Mouse (Mus musculus): ENCODE data around the gene Ncor2. TPM values are rescaled to one million over a fixed set of nuclear protein-coding genes. Genes with fewer than 3 reads are reported as not detected.

Gene Ncor2
- total RNA-seq (2012; rRNA removed) (5.0 and 7.7 TPM in 2 replicates), polyA plus RNA-seq (2012; ENCODE audit: insufficient read depth in 1 of 2, insufficient read length in 2 of 2, low read depth in 1 of 2, low replicate concordance in 2 of 2, missing spikeins in 1 of 2) (10 to 100 TPM in 1 of 2 experiments, not detected in 1; 46.8 TPM)

DNA sequence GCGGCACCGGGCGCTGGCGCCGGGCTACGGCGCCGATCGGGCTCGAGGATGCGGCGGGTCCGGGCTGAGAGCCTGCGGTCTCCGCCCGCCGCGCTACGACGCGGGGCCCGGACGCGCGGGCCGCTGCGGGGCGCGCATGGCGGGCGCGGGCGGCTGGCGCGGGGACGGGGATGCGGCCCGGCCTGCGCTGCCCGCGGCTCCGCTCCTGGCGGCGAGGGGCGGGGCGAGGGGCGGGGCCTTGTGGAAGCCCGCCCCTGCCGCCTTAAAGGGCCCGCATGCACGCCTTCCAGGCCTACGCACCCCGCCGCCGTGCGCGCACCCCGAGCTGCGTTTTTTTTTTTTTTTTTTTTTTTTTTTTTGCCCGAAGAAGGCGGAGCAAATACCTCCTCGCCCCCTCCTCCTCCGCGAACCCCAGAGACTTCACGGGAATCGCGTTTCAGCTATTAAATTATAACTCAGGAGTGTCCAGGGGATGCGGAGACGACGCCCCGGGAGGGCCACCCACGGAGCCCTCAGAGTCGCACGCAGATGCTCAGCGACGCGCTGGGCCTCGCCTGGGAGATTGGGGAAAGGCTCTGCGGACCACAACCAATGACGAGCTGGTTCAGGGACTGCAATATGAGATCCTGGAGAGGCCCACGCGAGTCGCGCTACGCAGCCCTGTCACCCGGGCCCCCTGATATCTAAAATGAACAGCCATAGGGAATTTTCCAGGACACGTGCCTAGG, at the start of gene Ncor2:
Gene Ncor2, minus strand, starts transcription at position 213 of the 728 bp plus-strand sequence.
- Histone ChIP-seq H3K4me1 (ENCODE audit: control insufficient read depth in 1 of 2, insufficient read depth in 2 of 2, low read length in 2 of 2) (peaks cover 0 to 10% of the 10 kb centered on the region in 2 experiments; a peak in 2 of 4 replicates), H3K27me3 (ENCODE audit: control insufficient read depth in 1 of 2, insufficient read depth in 2 of 2, low read length in 2 of 2) (no peaks in the 10 kb centered on the region), H3K9me3 (replicated peaks; ENCODE audit: insufficient read depth, low read length) (no peaks in the 10 kb centered on the region), H3K36me3 (ENCODE audit: control insufficient read depth in 1 of 2, insufficient read depth in 2 of 2, low read length in 2 of 2) (no peaks in the 10 kb centered on the region), H3K9ac (ENCODE audit: control insufficient read depth, low read depth, low read length, poor library complexity, severe bottlenecking) (peak within 1 kb of the TSS; percentile 84), H3K27ac (ENCODE audit: control insufficient read depth, low read depth, low read length) (peak within 1 kb of the TSS; percentile 60), H3K4me3 (ENCODE audit: control insufficient read depth in 1 of 2, insufficient read depth in 1 of 2, low read depth in 2 of 2, low read length in 2 of 2) (peak within 1 kb of the TSS; percentile 89 to 97), H3K79me2 (ENCODE audit: control insufficient read depth, insufficient read depth, low read length, poor library complexity) (peaks cover 44% of the 10 kb centered on the region)
- peak; percentile 28; the same call in 1 of the 2 replicates for TF ChIP-seq NRF1 (IDR thresholded peaks at IDR 0.05; ENCODE audit: insufficient read depth, low read depth, low read length, poor library complexity, severe bottlenecking)
- TF ChIP-seq CHD2 (IDR thresholded peaks at IDR 0.05; ENCODE audit: low read length) = no peak
- TF ChIP-seq ZMIZ1 (IDR thresholded peaks at IDR 0.05; ENCODE audit: low read depth, low read length) = 0 out of 2 replicates have a peak, but pooled peaks have one; percentile 22
- no peak for TF ChIP-seq ELF1 (IDR thresholded peaks at IDR 0.05; ENCODE audit: low read depth, low read length)
- no peak for TF ChIP-seq MYC (IDR thresholded peaks at IDR 0.05; ENCODE audit: low read depth, low read length)
- TF ChIP-seq SMC3 (IDR thresholded peaks at IDR 0.05; ENCODE audit: low read depth, low read length) = no peak
- TF ChIP-seq NELFE (IDR thresholded peaks at IDR 0.05; ENCODE audit: low read depth, low read length) = 0 out of 2 replicates have a peak, but pooled peaks have one; percentile 31
- peak; percentile 52 to 55; a peak in 3 of 4 replicates for TF ChIP-seq POLR2A (IDR thresholded peaks at IDR 0.05; ENCODE audit: control insufficient read depth in 1 of 2, insufficient read depth in 1 of 2, low read depth in 1 of 2, low read length in 2 of 2, poor library complexity in 1 of 2)
- TF ChIP-seq POLR2AphosphoS2 (IDR thresholded peaks at IDR 0.05; ENCODE audit: low read length) = no peak
- TF ChIP-seq EP300 (IDR thresholded peaks at IDR 0.05; ENCODE audit: low read depth in 1 of 2, low read length in 2 of 2) = no peak
- TF ChIP-seq TBP (IDR thresholded peaks at IDR 0.05; ENCODE audit: low read depth, low read length) = 0 out of 2 replicates have a peak, but pooled peaks have one; percentile 39
- no peak for TF ChIP-seq BHLHE40 (IDR thresholded peaks at IDR 0.05; ENCODE audit: borderline replicate concordance, low read depth, low read length)
- peak; percentile 99 for TF ChIP-seq ZNF384 (IDR thresholded peaks at IDR 0.05; ENCODE audit: low read depth, low read length)
- no peak for TF ChIP-seq MYB (IDR thresholded peaks at IDR 0.05; ENCODE audit: low read depth, low read length)
- TF ChIP-seq USF2 (IDR thresholded peaks at IDR 0.05; ENCODE audit: borderline replicate concordance in 1 of 2, insufficient read depth in 1 of 2, low read depth in 1 of 2, low read length in 2 of 2) = no peak
- TF ChIP-seq HCFC1 (IDR thresholded peaks at IDR 0.05; ENCODE audit: low read depth, low read length) = peak; percentile 75
- TF ChIP-seq MAX (IDR thresholded peaks at IDR 0.05; ENCODE audit: low read length) = no peak
- TF ChIP-seq E2F4 (IDR thresholded peaks at IDR 0.05; ENCODE audit: borderline replicate concordance, low read depth, low read length) = no peak
- no peak for TF ChIP-seq RCOR1 (IDR thresholded peaks at IDR 0.05; ENCODE audit: low read depth, low read length)
- no peak for TF ChIP-seq MAFK (IDR thresholded peaks at IDR 0.05; ENCODE audit: borderline replicate concordance, low read depth, low read length)
- peak; percentile 21 for TF ChIP-seq MAZ (IDR thresholded peaks at IDR 0.05; ENCODE audit: low read depth, low read length)
- TF ChIP-seq ZC3H11A (IDR thresholded peaks at IDR 0.05; ENCODE audit: low read depth, low read length) = no peak
- peak; percentile 26; the same call in 1 of the 2 replicates for TF ChIP-seq ETS1 (IDR thresholded peaks at IDR 0.05; ENCODE audit: low read depth, low read length)
- no peak for TF ChIP-seq TCF12 (IDR thresholded peaks at IDR 0.05; ENCODE audit: low read depth, low read length)
- TF ChIP-seq TAL1 (IDR thresholded peaks at IDR 0.05; ENCODE audit: low read length) = no peak
- TF ChIP-seq USF1 (IDR thresholded peaks at IDR 0.05; ENCODE audit: low read depth, low read length) = no peak
- peak; percentile 63; the same call in 1 of the 2 replicates for TF ChIP-seq MXI1 (IDR thresholded peaks at IDR 0.05; ENCODE audit: low read depth, low read length)
- peak; percentile 55 for TF ChIP-seq SIN3A (IDR thresholded peaks at IDR 0.05; ENCODE audit: low read length)
- TF ChIP-seq POLR2AphosphoS5 (IDR thresholded peaks at IDR 0.05; ENCODE audit: borderline replicate concordance, low read depth, low read length) = no peak
- no peak for TF ChIP-seq RAD21 (IDR thresholded peaks at IDR 0.05; ENCODE audit: low read depth, low read length)
- TF ChIP-seq CHD1 (IDR thresholded peaks at IDR 0.05; ENCODE audit: low read depth, low read length) = no peak
- TF ChIP-seq ZKSCAN1 (IDR thresholded peaks at IDR 0.05; ENCODE audit: low read depth, low read length) = peak; percentile 22; the same call in 1 of the 2 replicates
- TF ChIP-seq GABPA (IDR thresholded peaks at IDR 0.05; ENCODE audit: low read depth, low read length) = no peak
- TF ChIP-seq CTCF (IDR thresholded peaks at IDR 0.05 in 2 of 3, conservative IDR thresholded peaks at IDR 0.05 in 1 of 3; ENCODE audit: control insufficient read depth in 1 of 3, insufficient read depth in 1 of 3, low read depth in 2 of 3, low read length in 3 of 3, poor library complexity in 1 of 3, severe bottlenecking in 1 of 3) = no peak
- peak; percentile 90 for DNase-seq (ENCODE audit: low read depth, low spot score)
